Mouse (Mus musculus) small intestine, adult 2 months (tissue): ENCODE measurements around the gene Lysmd1.

ENCODE experiments used
- CTCF ChIP-seq: fragments of 200-500 bp; IDR thresholded peaks from 2 replicates; pipeline ENCODE4 v1.5.1; 2012; ENCODE audit warnings: low read depth, mild to moderate bottlenecking, control low read depth, inconsistent platforms, low read length, moderate library complexity, mixed read lengths; ENCODE audit not compliant: insufficient replicate concordance, insufficient read length; ENCODE audit errors: extremely low read depth
- POLR2A ChIP-seq: fragments of 200-500 bp; IDR thresholded peaks from 2 replicates; pipeline ENCODE4 v1.6.1; 2012; ENCODE audit warnings: low read depth, mild to moderate bottlenecking, control low read depth, inconsistent platforms, low read length, moderate library complexity

DNA sequence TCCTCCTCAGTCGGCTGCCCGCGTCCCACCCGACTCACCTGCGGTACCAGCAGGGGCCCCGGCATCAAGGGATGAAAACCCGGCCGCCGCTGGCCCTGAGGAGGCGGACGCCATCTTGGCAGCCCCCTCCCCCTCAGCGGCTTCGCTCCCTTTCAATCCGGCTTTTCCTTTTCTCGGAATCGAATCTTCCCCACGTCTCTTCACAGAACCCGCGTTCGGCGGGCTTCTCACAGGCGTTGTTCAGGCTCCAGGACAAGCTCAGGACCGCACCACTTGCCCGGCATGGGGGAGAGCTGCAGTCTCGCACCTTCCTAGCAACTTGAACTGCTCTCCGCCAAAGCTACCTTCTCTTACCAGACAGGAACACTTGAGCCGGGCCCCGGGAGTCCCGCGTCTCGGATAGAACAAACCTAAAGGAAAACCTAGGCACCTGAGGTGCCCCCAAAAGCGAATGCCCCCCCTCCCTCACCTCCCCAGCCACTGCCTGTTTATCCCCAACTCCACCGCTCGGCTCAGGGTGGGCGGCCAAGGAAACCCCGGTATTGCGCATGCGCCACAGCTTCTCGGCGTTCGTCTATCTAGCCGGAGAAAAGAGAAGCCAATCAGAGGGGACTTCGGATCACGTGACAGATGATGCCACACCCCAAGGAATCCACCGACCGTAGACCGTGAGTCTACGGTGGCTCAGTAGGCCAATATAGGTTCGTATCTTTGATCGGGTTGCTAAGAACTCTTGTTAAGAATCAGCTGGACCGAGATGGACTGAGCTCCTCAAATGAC is 27.4 kb upstream of the Lysmd1 start, which contains the start of gene Pip5k1a:
- TF ChIP-seq CTCF (no peak), POLR2A (peak; percentile 69; the same call in 1 of the 2 replicates)
